Mouse (Mus musculus): ENCODE data around the gene Muc3a. TPM values are rescaled to one million over a fixed set of nuclear protein-coding genes. Genes with fewer than 3 reads are reported as not detected.

Muc3a gene
- under 1 TPM; 0.20 to 0.32 TPM for total RNA-seq (2021)
- long read RNA-seq, experiment 1, result 0 reads
- long read RNA-seq, experiment 2, result 0 reads

- no peak for DNase-seq (ENCODE audit: low spot score in 2 of 2)
Measured at GRCm38 (mm10) chr5:137212289-137212688, at the start of gene Muc3a. Muc3a (minus strand) TSS chr5:137212389.

DNA sequence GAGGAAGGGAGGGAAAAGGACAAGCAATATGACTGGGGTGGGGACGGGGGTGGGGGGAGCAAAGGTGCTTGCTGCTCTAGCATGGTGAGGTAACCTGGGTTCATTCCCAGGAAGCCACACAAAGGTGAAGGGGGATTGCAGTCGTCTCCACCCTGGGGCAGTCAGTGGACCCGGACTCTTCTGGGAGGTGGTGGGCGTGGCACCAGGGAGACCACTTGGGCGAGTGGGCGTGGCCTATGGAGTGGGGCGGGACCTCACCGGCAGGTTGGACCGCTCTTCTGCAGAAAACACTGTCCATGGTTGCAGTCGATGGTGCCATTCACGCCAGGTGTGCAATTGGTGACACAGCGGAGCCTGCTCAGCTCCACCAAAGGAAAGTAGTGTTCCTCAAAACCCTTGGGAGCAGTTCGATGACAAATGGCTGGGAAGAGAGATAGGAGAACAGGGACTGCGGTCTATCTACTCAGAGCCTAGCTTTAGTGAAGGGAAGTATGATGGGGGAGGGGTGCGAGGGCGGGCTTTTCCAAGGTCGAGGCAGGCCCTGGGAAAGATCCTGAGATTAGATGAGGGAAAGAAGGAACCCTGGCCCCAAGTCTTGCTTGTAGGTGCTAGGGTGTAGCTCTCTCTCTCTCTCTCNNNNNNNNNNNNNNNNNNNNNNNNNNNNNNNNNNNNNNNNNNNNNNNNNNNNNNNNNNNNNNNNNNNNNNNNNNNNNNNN, 917 bp downstream of the Muc3a start:
- no peak for DNase-seq (ENCODE audit: low spot score in 2 of 2)

- no peak for DNase-seq (ENCODE audit: low spot score in 2 of 2)
Measured at GRCm38 (mm10) chr5:137210689-137211088, 1.5 kb downstream of the Muc3a start.

DNA sequence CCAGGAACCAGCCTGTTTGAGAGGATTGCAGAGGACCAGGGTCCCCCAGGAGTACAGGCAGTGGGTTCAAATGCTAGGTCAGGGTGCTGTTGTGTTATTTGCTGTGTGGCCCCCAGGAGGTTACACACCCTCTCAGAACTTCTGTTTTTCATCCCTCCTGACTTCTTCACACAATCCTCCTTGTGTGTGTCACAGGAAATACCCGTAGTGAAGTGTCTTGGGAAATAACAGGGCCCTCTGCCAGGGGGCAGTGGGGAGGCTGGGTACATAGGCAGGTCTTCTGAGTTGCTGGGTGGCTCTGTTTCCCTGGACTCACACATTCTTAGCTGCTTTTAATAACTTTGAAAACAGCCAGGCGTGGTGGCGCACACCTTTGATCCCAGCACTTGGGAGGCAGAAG, 6.9 kb downstream of the Muc3a start:
- DNase-seq (ENCODE audit: low spot score in 2 of 2), result no peak

GRCm38 (mm10) chr5:137194488-137195120, 17.6 kb downstream of the Muc3a start:
- DNase-seq (ENCODE audit: low spot score in 2 of 2), result no peak

- no peak for DNase-seq (ENCODE audit: low spot score in 2 of 2)
Measured at GRCm38 (mm10) chr5:137193279-137193952, 18.8 kb downstream of the Muc3a start.

- DNase-seq (ENCODE audit: low spot score in 2 of 2), result no peak
Measured at GRCm38 (mm10) chr5:137189326-137189725, 22.9 kb downstream of the Muc3a start.

GRCm38 (mm10) chr5:137185362-137185761, 26.8 kb downstream of the Muc3a start:
- DNase-seq (ENCODE audit: low spot score in 2 of 2), result no peak

DNA sequence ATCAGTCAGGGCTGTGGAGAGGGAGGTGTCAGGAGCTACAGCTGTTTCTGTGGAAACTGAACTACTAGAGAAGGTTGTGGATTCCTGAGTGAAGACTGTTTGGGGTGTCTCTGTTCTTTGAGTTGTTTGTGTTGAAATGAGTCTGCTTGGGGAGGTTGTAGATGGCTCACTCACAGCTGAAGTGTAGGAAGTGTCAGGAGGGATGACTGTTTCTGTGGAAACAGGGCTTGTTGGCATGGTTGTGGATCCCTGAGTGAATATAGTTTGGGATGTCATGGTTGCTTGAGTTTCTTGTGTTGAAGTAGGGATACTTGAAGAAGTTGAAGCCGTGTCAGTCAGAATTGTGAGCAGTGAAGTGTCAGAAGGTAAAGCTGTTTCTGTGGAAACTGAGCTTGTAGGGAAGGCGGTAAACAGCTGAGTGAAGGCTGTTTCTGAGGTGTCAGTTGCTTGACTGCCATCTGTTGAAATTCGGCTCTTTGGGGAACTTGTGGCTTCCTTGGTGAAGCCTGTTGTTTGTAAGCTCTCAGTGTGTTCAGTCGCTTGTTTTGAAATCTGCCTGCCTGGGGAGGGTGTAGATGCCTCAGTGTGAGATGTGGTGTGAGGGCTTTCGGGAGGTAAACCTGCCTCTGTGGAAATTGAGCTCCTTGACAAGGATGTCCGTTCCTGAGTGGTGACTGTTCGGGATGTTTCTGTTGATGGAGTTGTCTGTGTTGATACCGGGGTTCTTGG, 32.4 kb downstream of the Muc3a start:
- DNase-seq (ENCODE audit: low spot score in 2 of 2), result no peak

DNA sequence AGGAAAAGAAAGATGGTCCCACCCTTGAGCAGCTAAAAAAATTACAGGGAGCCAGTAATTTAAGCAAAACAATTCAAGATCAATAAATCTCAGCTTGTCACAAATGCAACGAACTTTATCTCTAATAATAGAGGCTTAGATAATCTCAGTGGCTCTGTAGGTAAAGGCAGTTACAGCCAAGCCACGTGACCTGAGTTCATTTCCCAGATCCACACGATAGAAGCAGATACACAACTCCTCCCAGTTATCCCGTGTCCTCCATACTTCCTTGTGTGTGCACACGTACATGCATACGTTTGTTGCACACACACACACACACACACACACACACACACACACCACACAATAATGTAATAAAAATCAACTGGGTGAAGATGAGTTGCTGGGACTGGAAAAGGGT, 38.2 kb downstream of the Muc3a start:
- no peak for DNase-seq (ENCODE audit: low spot score in 2 of 2)

GRCm38 (mm10) chr5:137172591-137172990, 39.6 kb downstream of the Muc3a start:
- DNase-seq (ENCODE audit: low spot score in 2 of 2), result peak in 1 of 2 experiments; percentile 2

GRCm38 (mm10) chr5:137171478-137171877, 40.7 kb downstream of the Muc3a start:
- DNase-seq (ENCODE audit: low spot score in 2 of 2), result no peak

- DNase-seq (ENCODE audit: low spot score in 2 of 2), result no peak
Measured at GRCm38 (mm10) chr5:137170836-137171380, 41.3 kb downstream of the Muc3a start.

DNA sequence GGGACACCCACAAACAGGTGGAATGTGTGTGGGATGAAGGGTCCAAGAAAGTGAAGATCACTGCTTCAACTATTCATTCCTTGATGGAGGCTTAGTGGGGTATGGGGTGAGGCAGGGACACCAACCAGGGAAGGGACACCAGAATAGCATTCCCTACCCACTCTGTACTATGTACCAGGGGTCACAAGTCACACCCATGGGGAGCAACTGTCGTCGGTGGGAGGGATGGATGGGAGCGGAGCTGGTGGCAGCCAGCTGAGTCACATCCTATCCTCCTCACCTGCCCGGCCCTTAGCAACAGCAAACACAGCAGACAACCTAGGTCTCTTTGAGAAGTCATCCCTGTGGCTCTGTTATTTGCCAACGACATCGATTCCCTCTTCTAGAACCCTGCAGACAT, 44.6 kb downstream of the Muc3a start:
- no peak for DNase-seq (ENCODE audit: low spot score in 2 of 2)

GRCm38 (mm10) chr5:137166012-137166411, 46.2 kb downstream of the Muc3a start:
- no peak for DNase-seq (ENCODE audit: low spot score in 2 of 2)

DNA sequence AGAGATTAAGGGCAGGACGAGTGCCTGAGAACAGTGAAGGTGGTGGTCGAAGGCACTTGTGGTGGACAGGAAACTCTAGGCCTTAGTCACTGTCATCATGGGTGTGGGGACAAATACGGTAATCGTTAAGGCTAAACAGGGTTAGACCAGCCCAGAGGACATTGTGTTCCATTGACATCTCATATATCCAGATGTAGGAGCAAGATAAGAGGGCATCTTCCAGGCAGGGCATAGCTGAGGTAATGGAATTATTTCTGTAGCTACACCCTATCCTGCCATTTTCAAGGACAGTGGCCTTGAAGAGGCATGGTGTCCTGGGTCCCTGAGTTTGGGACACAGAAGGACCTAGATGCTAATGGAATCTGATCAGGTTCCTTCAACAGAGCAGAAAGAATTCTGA, 50.3 kb downstream of the Muc3a start:
- no peak for DNase-seq (ENCODE audit: low spot score in 2 of 2)

- peak; percentile 8 to 39 for DNase-seq (ENCODE audit: low spot score in 2 of 2)
Measured at GRCm38 (mm10) chr5:137159461-137159860, 52.7 kb downstream of the Muc3a start.

Measured in adrenal gland, adult 18-20 months (tissue).